Mouse (Mus musculus) lung, postnatal 4 days (tissue): ENCODE results near the gene Mxd3.

Experiments
- DNase-seq, 2 experiments: peaks; one replicate each; pipeline ENCODE4 v3.0.0; 2021

The Mxd3 gene

GRCm38 (mm10) chr13:55329683-55330566 is at the start of gene Mxd3:
TSS of gene Mxd3 (minus strand) at chr13:55329823.
- DNase-seq, result peak; percentile 88 to 92

DNA sequence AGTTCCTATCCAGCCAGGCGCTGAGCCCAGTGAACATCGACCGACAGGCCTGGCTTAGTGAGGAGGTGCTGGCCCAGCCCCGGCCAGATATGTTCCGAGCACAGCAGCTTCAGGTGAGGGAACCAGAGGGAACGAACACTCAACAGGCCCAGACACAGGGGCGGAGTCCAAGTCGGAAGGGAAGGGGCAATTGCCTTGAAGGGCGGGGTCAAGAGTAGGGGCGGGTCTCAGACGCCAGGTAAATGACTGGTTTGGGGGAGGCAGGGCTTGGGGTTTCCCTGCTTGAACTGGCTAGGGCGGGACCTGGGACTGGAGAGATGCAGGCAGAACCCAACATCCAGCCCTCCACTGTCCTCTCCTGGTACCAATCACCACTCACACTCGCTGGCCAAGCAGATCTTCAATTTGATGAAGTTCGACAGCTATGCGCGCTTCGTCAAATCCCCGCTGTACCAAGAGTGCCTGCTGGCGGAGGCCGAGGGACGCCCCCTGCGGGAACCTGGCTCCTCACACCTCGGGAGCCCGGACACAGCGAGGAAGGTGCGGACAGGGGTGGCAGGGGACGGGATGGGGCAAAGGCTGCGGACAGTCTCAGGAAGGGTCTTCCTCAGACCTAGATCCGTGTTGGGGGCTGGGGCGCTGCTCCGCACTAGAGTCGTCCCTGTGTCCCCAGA is 49.4 kb upstream of the Mxd3 start:
- peak in 1 of 2 experiments; percentile 32 for DNase-seq

GRCm38 (mm10) chr13:55375877-55376276 is 46.3 kb upstream of the Mxd3 start:
- DNase-seq, result no peak

GRCm38 (mm10) chr13:55374206-55374924 is 44.7 kb upstream of the Mxd3 start:
- no peak for DNase-seq

GRCm38 (mm10) chr13:55371740-55372139 is 42.1 kb upstream of the Mxd3 start:
- no peak for DNase-seq

GRCm38 (mm10) chr13:55371007-55371681 is 41.5 kb upstream of the Mxd3 start:
- no peak for DNase-seq

DNA sequence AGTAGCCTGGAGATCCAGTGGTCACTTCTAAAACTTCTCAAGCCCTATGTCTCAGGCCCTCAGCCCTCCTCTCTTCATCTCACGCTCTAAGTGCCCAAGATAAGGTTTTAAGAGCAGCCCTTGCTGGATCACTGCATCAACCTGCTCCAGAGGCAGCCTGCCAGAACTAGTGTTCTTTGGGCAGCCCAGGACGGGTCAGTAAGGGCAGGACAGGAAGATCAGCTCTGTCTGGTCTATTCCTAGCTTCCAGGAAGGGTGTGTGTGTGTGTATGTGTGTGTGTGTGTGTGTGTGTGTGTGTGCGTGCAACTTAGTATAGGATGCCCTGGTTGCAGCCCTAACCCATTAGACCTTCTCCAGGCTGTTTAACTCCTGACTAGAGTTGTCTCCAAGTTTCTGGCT is 40.6 kb upstream of the Mxd3 start:
- peak; percentile 23 to 37 for DNase-seq

DNA sequence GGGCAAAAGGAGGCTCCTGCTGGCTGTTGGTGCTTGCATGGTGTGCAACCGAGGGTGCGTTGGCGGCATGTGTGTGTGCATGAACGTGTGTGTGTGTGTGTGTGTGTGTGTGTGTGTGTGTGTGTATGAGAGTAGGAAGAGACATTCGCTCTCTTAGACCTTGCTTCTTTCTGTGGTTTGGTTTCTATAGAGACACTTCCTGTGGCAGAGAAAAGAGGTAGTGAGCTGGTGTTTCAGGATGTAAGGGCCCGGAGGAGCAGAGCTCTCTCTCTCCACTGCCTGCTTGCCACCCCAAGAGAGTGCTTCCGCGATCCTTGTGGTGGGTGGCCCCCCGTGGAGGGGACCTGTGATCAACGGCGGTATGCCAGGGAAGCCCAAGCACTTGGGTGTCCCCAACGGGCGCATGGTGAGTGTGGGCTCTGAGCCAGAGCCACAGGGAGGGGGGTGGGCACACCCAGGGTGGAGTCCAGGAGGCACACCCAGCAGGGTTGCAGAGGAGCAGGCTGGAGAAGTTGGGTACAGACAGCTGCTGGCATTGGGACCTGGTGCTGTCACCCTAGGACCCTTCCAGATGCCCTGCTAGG is 40.0 kb upstream of the Mxd3 start, which contains the start of gene Rgs14:
Rgs14 (plus strand) TSS at position 202 of the 584 bp plus-strand sequence.
- peak; percentile 53 to 61 for DNase-seq

GRCm38 (mm10) chr13:55368401-55368800 is 38.8 kb upstream of the Mxd3 start:
- DNase-seq, result no peak

- DNase-seq, result peak; percentile 96 to 99
Observed at GRCm38 (mm10) chr13:55362453-55363060, 32.9 kb upstream of the Mxd3 start, which contains the start of gene Lman2. TSS of gene Lman2 (minus strand) at chr13:55362783.

DNA sequence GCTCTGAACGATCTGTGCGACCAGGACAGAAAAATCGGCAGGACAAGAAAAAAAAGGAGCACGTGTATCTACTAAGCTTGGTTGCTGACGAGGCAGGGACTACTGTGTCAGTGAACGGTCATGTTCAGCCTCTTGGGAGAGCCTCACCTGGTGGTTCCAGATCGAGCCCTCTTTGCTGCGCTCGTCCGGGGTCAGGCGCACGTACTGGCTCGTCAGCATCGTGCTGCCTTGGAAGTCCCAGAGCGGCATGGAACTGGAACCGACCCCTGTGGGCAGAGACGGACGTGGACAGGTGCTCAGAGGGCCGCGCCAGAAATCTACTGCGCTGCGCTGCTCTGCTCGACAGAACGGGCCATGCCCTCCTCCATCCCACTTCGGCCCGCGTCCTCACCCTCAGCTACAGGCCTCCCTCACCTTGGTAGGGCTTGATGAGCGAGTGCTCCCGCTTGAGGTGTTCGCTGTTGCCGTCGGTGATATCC is 32.4 kb upstream of the Mxd3 start:
- no peak for DNase-seq

GRCm38 (mm10) chr13:55361145-55361544 is 31.5 kb upstream of the Mxd3 start:
- DNase-seq, result no peak

- DNase-seq, result no peak
Observed at GRCm38 (mm10) chr13:55346745-55347144, 17.1 kb upstream of the Mxd3 start.

GRCm38 (mm10) chr13:55344286-55344685 is 14.7 kb upstream of the Mxd3 start:
- no peak for DNase-seq

DNA sequence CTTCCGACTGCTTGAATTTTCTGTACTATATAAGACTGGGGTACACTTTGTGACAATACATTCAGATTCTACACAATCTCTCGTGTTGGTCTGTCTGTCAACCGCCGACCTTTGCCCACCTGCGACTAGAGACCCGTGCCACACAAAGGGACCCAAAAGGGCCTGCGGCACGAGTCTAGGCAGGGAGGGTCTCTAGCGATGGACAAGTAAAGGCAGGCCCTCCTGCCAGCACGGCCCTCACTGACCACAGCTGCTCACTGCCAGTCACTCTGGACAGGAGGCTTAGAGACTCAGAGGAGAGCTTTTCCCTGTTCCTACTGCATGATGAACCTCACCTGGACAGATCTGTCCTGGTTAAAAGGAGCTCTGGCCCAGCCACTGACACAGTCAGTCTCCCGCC is 12.8 kb upstream of the Mxd3 start:
- no peak for DNase-seq

DNA sequence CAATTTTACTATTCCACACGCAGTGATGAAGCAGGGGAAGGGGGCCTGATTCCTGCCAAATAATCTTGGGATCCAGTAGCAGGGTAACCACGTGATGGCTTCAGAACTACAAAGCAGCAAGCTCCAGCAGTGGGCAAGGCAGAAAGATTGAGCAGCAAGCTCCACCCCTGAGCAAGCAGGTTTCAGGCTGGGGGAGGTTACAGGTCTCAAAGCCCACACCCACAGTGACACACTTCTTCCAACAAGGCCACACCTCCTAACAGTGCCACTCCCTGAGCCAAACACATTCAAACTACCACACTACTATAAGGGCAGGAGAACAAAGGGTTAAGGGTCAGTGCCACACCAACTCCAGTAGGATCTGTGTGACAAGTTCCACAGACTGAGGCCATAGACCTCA is 9.6 kb upstream of the Mxd3 start:
- no peak for DNase-seq

DNA sequence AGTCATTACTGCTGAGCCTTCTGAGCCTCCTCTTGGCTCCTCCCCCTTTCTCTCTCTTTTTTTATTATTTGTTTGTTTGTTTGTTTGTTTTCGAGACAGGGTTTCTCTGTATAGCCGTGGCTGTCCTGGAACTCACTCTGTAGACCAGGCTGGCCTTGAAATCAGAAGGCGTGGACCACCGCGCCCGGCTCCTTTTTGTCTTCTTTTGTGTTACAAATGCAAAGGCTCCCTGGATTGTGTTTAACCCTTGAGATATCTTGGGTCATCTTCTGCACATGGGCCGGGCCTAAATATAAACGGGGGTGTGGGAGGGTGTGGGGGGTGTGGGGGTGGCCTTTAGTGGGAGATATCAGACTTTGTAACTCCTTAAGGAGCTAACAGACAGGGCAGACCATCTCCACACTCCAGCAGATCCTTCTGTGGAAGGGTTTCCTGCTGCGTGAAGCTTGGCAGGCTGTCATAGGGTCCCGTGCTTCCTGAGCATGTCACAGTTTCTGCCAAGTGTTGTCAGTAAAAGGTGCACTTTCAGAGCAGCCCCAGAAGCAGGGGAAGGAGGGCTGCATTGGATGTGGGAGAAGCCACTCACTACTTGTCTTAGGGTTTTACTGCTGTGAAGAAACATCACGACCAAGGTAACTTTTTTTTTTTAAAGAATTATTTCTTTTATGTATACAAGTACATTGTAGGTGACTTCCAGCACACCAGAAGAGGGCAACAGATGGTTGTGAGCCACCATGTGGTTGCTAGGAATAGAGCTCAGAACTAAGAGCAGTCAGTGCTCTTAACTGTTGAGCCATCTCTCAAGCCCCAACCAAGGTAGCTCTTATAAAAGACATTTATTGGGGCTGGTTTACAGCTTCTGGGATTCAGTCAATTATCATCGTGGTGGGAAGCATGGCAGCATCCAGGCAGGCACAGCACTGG is 8.8 kb upstream of the Mxd3 start:
- DNase-seq, result no peak

- DNase-seq, result no peak
Observed at GRCm38 (mm10) chr13:55337341-55337975, 7.8 kb upstream of the Mxd3 start.

- no peak for DNase-seq
Observed at GRCm38 (mm10) chr13:55335701-55336100, 6.1 kb upstream of the Mxd3 start.

DNA sequence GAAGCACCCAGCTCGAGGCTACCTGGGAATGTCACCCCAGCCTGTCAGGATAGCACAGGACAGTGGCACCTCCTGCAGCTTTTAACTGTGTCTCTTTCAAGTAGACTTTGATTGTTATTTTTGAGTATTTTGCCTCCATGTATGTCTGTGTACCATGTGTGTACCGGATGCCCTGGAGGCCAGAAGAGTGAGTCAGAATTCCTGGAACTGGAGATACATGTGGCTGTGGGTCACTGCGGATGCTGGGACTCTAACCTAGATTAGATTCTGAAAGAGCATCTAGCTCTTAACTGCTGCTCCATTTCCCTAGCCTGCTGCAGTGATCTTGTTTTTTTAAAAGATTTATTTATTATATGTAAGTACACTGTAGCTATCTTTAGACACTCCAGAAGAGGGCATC is 2.7 kb upstream of the Mxd3 start:
- DNase-seq, result no peak
